Mouse (Mus musculus) G1E (cell line): ENCODE results near the gene Morf4l2.

ENCODE experiments used
- CTCF ChIP-seq: IDR thresholded peaks from 2 replicates; pipeline ENCODE4 v1.5.1; 2012; ENCODE audit warnings: low read depth, low read length, inconsistent platforms, mixed read lengths
- GATA1 ChIP-seq: IDR thresholded peaks from 2 replicates; pipeline ENCODE4 v1.6.1; 2012; ENCODE audit warnings: borderline replicate concordance, low read length, inconsistent platforms, mixed read lengths
- GATA2 ChIP-seq: IDR thresholded peaks from 2 replicates; pipeline ENCODE4 v1.6.1; 2012; ENCODE audit warnings: low read depth, low read length, inconsistent platforms, borderline replicate concordance
- POLR2AphosphoS5 ChIP-seq: IDR thresholded peaks from 2 replicates; pipeline ENCODE4 v1.6.1; 2012; ENCODE audit warnings: low read depth, low read length, inconsistent platforms; ENCODE audit not compliant: insufficient replicate concordance
- TAL1 ChIP-seq: conservative IDR thresholded peaks from 2 replicates; pipeline ENCODE4 v1.6.1; 2012; ENCODE audit warnings: low read depth, low read length, inconsistent platforms, mixed read lengths

GRCm38 (mm10) chrX:136707446-136708167 is 35.9 kb downstream of the Morf4l2 start, which contains the start of gene Tceal1:
- no peak for TF ChIP-seq CTCF
- no peak for TF ChIP-seq GATA1
- TF ChIP-seq TAL1, result no peak
- no peak for TF ChIP-seq POLR2AphosphoS5
- TF ChIP-seq GATA2, result no peak
